Mouse (Mus musculus) gastrocnemius, postnatal 10 days (tissue): ENCODE data around the gene Trp53bp2. TPM values are rescaled to one million over a fixed set of nuclear protein-coding genes. Genes with fewer than 3 reads are reported as not detected.

Experiments used
- DNase-seq: peaks from one replicate; pipeline ENCODE4 v3.0.0; 2021; ENCODE audit warnings: mixed read lengths
- total RNA-seq, 2 experiments: library from RNA; stranded (reverse); gene quantifications; 2 replicates each; pipeline ENCODE4 v1.2.3; 2021

Trp53bp2 gene
- total RNA-seq, 2 experiments from 2014 or later, result 14.2 to 14.5 TPM

DNA sequence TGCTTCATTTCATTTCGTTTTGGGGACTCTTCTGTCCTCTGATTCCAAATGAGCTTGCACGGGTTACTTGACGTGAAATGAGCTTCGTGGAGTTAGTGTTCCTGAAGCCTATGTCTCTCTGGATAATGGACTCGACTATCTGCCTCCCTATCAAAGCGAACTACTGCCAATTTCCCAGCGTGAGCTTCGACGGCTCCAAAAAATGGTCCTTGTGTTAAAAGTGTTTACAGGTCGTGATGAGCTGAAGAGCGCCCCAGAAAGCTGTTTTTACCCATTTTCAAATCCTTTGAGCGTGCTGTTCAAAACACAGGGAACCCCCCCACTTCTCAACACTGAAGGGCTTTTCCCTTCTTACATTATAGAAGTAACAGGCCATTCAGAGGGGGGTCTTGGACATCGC is 729 bp upstream of the Trp53bp2 start:
- DNase-seq, result no peak

DNA sequence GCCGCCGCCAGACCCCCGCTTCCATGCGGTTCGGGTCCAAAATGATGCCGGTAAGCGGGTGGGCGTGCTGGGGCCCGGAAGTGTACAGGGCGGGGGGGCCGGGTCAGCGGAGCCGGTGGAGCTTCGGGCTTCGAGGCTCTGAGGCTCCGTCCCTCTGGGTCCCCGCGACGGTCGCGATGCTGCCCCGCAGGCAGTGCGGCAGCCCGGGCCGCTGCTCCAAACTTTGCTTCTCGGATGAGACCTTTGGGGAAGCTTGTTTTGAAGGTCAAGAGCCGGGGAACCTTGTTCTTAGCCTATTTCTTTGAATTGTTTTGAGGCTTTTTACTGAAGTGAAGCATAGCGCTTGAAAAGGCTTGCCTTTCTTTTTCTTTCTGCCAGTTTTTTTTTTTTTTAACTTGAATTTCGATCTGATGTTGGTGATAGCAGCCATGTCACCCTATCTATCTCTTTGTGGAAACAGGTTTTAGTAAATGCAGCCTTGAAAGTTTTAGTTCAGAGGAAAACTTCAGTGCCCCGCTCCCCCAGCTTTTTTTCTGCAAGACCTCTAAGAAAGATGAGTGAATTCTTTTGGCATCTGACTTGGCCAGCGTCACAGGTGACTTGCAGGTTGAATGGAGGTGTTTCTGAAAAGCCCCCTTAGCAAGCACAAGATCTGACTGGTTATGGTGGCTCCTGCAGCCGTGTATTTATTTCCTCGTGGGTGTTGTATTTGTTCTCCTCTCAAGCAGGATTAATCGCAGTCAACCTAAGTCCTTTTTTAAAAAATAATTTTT is 615 bp downstream of the Trp53bp2 start:
- DNase-seq, result no peak

DNA sequence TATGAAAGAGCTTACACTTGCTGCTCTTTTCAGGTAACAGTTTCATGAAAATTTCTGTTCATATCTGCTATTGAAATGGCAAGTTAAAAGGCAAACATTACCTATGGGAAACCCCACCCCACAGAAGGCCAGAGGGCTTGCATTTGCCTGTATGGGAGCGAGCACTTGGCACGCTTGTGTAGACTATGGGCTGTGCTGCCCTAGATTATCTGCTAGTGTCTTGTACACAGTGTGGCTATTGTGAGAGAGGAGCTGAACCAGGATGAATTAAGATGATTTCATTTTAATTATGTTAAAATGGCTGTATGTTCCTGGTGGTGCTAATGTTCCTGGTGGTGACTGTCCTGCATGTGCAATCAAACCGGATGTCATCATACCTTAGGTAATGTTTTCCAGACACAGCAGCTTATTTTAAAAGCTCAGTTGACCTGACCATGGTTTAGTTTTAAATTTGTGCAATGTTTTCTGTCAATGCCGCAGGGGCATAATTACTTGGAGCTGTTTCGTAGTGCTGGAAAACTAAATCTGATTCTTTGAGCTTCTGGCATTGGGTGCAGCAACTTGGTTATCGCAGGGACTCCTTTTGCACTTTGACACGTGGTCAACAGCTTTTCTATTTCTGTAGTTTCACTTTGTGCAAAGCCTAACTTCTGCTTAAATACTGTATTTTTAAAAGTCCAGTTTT is 3.8 kb downstream of the Trp53bp2 start:
- no peak for DNase-seq

DNA sequence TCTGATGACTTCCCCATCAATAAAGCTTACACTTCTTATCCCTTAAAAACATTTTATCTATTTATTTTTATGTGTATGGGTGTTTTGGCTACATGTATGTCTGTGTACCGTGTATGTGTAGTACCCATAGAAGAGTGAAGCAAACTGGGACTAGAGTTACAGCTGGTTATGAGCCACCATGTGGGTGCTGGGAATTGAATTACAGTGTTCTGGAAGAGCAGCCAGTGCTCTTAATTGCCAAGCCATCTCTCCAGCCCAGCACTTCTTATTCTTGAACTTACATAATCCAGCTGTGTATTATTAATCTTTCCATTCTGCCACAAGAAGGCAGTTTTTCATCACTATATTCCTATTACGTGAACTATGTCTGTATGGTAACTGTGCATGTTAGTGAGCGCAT is 10.5 kb downstream of the Trp53bp2 start:
- no peak for DNase-seq

DNA sequence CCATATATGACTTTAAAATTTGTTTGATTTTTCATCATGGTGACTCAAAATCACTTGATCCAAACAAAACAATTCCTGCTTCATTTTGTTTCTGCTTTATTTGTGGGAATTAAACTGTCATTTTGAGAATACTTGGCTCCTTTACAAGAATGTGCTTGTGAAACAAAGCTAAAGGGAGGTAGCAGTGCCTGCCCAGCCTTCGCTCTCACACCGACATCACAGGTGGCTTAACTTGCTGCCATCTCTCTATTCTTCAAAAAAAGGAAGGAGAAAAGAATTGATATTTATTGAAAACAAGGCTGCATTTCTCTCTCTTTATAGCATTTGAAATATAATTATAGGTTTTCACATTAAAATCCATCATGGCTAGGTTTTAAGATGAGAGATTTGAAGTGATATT is 15.3 kb downstream of the Trp53bp2 start:
- no peak for DNase-seq

DNA sequence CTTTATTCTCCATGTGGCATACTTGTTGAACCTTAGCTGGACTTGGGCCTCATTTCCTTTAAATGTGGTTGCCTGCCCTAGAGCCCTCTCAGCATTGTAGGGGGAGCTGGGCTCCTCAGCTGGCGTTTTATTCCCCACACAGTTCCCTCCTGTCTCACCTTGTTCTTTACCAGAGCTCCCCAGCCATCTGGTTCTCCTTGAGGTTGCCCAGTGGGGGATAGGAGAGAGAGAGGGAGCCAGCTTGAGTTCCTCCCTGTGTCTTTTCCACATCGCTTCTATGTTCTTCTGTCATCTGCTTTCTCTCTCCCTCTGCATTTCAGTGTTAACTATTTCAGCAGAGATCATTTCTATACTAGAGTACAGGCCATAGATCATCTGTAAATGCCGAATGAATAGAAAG is 16.2 kb downstream of the Trp53bp2 start:
- DNase-seq, result no peak

DNA sequence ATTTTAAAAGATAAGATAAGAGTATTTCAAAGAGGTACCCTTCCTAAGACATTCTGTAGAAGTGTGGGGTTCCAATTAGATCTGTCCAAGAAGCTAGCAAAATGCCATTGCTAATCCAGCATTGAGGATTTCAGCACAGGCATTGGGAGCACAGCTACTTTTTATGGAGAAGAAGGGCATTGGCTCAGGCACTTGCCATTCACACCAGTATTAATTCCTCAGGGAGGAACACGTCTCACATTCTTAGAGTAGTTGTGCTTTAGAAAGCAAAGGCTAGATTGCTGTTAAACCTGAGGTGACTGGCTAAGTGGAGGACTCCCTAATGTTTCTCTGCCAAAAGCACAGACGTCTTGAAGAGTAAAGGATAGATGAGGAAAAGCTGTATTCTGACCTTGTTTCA is 17.5 kb downstream of the Trp53bp2 start:
- no peak for DNase-seq

DNA sequence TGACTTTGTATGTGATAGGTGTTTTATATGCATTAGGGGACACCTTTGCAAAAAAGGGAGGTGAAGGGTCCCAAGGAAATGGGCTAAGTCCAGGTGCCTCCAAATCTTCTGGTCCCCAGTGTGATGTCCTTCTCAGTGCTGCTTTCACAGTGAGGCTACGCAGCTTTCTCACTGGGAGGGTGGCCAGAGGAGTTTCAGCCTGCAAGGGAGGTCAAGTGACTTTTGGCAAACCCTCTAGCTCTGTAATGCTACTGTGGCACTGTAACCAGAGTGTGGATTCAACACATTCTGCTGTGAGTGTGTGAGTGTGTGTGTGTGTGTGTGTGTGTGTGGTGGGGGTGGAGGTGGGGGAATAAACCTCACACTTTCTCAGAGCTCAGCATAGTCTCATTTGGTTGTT is 18.5 kb downstream of the Trp53bp2 start:
- DNase-seq, result peak; percentile 50

DNA sequence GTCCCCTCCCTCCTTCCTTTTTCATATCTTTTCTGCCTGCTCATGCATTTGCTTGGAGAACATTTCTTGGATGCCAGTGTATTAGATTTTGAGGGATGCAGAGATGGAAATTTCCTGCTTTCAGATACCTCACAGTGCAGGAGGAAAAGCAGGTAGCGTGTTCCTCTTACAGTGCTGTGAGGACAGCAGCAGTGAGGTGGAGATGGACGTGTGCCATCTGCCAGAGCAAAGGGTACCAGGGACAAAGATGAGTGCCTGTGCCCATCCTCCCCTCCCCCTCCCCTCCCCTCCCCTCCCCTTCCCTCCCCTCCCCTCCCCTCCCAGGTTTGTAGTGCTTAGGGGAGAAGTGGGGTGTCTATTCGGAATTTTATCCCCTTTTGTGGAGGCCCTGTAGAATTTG is 20.9 kb downstream of the Trp53bp2 start:
- no peak for DNase-seq

DNA sequence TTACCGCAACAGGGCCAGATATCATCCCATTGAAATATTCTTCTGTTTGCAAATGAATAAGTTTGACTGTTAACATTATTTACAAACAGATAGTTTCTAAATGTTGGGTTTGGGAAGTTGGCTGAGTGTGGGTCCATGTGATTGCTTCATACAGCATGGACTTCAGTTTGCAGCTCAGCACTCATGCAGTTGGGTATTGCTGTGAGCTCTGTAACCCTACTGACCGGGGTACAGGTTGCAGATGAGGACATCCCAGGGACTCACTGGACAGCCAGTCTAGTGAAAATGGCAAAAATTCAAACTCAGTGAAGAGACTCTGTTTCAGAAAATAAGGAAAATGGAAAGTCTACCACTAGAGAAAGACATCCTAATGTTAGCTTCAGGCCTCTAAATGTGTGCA is 21.7 kb downstream of the Trp53bp2 start:
- DNase-seq, result no peak

DNA sequence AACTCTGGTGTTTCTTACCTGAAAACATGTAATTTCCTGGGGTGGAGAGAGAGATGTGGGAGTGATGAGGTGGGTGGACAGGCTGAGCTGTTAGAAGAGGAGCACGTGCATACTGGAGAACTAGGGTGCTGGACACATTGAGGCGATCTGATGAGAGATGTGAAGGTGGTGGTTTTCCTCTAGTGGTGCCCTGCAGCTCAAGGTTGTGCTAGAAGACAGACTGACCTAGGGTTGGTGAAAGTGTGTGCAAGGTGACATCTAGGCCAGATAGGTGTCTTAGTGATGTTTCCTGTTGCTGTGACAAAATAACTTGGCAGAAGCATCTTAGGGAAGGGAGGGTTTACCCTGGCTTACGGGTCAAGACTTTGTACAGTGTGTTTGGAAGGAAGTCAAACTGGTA is 23.1 kb downstream of the Trp53bp2 start:
- DNase-seq, result no peak

DNA sequence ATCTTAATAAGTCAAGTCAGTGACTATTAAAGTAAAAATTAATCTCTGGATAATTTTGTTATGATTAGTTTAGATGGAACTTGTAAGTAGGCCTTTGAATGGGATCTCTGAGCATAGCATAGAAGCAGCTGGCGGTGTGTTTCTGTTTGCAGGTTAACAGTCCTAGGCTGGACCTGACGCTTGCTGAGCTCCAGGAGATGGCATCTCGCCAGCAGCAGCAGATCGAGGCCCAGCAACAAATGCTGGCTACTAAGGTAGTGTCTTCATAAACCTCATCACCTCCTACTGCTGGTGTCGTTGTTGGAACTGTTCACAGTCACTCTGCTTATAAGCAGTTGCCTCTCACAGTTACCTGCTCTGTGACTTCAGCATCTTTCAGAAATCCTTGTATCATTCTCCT is 27.8 kb downstream of the Trp53bp2 start:
- DNase-seq, result no peak

DNA sequence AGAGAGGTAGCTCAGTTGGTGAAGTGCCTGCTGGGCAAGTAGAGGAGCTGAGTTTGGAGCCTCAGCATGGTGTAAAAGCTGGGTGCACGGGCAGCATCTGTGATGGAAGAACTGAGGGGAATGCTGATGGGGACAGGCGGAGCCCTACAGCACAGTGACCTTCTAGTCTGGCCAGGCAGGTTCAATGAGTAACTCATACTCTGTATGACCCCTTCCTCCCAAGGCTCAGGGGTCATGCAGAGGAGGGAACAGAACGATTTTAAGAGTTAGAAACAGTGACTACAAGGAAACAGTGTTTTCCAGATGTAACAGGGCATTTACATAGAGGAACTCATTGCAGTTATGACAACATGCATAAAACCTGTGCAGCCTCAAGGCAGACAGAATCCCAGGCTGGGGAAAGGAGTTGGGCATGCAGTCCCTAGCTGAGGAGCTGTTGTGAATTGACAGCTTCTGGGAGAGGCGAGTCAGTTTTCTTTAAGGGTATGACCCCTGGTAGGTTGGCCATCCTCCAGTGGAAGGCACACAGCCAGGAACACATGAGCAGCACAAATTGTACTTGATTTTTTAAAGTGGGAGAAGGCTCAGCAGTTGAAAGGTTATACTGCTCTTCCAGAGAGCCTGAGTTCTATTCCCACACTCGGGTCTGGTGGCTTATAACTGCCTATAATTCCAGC is 30.7 kb downstream of the Trp53bp2 start:
- peak; percentile 48 for DNase-seq

DNA sequence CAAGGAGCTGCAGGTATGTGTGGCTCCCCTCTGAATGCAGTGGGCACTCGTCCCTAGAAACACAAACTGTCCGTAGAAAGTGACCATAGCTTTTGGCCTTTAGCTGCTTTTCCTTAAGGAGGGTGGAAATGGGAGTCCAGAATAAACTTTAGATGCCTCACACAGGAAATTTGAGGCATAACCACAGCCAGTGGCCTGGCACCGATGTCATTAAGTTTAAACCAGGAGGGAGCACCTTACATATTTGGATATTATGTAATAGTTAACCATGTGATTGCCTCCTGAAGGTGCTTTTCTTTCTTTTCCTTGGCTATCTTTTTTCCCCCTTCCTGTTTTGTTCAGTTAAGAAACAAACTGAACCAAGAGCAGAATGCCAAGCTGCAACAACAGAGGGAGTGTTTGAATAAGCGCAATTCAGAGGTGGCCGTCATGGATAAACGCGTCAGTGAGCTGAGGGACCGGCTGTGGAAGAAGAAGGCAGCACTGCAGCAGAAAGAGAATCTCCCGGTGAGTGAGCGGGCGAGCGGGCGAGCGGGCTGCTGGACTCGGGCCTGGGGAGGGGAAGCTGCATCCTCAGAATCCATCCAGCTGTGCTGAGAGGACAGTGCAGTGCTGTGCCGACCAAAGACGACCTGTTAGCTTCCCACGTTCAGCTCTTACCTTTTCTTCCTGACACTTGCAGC is 33.0 kb downstream of the Trp53bp2 start:
- DNase-seq, result no peak

DNA sequence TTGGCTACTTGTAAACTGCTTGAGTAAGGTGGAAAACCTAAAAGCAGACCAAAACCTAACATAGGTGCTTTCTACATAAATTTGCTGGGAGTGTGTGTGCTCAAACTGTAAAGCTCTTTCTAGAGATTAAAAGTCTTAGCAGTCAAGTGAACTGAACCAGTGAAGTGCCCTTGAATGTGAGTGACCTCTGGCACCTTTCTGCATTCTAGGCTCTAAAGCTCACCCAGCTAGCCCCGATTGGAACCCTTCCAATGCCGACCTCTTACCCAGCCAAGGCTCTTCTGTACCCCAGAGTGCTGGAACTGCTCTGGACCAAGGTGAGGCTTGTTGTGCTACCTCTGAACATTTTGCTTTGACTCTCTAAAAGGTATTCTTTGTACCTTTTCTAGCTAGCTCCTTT is 35.1 kb downstream of the Trp53bp2 start:
- DNase-seq, result no peak

DNA sequence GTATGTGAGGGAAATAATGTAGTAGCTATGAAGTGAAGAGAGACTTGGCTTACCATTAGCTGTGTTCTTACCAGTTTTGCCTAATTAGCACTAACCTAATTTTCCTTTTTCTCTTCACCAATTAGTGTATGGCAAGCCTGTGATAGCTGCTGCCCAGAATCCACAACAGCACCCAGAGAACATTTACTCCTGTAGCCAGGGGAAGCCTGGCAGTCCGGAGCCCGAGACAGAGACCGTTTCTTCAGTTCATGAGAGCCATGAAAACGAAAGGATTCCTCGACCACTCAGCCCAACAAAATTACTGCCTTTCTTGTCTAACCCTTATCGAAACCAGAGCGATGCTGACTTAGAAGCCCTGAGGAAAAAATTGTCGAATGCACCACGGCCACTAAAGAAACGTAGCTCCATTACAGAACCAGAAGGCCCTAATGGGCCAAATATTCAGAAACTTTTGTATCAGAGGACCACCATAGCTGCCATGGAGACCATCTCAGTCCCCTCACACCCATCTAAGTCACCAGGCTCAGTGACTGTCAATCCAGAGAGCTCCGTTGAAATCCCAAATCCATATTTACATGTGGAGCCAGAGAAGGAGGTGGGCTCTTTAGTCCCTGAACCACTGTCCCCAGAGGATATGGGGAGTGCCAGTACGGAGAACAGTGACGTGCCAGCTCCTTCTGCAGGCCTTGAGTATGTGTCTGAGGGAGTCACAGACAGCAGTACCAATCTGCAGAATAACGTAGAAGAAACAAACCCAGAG is 39.5 kb downstream of the Trp53bp2 start:
- DNase-seq, result no peak

DNA sequence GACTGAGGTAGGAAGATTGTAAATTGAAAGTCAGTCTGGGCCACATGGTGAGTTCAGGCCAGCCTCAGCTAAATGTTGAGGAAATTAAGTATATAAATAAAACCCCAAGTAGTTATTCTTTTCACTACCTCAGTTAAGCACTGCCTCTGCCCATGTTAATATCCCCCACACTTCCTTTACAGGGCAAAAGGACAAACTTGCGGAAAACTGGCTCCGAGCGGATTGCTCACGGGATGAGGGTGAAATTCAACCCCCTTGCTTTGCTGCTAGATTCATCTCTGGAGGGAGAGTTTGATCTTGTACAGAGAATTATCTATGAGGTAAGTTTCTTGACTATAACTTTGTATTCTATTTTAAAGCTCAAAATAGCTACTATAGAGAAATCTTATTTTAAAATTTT is 43.5 kb downstream of the Trp53bp2 start:
- no peak for DNase-seq

DNA sequence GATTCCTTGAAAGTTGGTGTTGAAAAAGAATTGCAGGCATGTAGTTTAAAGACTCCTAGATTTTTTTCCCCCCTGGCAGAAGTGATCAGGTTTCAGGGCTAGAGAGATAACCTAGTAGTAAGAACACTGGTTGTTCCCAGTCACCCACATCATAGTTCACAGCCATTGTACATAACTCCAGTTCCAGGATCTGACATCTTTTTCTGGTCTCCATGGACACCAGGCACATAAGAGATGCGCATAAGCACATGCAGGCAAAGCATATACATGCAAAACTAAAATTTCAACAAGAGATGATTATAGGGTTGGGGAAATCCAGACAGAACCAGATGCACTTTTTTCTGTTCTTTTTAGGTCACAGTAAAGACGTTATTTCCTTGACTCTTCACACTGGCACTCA is 46.1 kb downstream of the Trp53bp2 start:
- no peak for DNase-seq

DNA sequence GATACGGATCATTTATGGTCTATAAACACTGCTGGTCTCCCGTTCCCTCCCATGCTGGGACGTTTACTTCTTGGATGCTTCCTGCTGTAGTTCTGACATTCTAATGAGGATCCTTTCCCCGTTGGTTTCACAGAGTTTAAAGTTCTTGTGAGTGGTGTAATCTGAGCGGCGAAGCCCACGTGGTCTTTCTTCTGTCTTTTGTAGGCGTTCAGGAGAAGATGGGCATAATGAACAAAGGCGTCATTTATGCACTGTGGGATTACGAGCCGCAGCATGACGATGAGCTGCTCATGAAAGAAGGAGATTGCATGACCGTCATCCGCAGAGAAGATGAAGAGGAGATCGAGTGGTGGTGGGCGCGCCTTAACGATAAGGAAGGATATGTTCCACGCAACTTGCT is 49.6 kb downstream of the Trp53bp2 start:
- no peak for DNase-seq

DNA sequence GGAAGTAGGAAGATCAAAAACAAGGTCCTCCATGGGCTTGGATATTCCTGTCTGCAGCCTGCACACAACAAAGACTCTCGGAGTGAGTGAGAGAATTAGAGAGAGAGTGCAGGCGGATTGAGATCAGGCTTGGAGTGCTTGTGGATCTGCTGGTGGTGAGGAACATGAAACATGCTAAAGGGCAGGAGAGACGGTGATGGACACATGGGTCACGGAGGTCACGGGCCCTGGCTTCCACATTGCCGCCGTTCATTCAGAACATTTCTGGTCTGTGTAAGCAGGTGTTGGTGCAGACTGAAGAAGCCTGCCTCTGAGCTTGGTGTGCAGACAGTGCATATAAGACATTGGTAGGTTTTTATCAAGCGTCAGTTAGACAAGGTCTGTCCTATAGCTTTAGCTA is 50.5 kb downstream of the Trp53bp2 start:
- DNase-seq, result no peak

DNA sequence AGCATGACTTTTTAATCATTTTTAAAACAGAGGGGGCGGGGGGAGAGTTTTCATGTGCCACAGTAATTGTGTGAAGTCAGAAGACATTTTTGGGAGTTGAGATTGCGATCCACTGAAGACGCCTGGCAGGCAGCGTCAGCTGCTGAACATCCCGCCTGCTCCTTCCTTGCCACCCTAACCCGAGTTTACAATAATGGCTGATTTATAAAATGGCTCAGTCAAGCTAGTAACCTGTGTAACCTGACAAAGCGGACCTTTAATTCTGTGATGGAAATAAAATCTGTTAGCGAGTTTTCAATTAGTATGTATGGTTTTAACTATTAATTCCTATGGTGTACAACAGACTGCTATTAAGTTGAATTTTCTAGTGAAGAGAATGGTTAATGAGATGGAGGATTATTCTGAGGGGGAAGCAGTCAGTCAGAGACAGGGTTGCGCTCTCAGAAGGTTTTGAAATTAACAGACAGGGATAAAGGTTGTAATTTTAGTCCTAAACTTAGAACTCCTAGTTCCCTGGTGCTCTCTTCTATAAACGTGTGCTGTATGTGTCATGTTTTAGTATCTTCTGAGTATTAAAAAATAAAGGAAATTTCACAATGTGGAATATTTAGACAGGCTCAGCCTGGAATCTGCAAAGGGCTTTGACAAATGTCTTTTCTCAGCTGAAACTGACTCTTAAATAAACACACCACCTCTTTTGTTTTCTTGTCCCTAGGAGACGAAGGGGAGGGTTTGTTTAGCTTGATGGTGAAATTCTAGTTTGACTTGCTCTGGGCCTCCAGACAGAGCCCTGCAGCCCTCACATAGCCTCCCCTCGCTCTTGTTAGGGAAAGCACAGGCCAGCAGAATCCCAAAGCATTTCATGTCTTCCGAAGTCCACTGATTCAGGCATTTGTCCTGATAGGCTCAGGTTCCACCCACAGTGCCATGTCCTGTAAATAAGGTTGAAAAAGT is 51.6 kb downstream of the Trp53bp2 start:
- DNase-seq, result no peak
